Mouse (Mus musculus): ENCODE data around the gene Ptbp1.

- TF ChIP-seq CTCF (IDR thresholded peaks at IDR 0.05; ENCODE audit: insufficient read depth, low read depth, low read length) = no peak
- no peak; the same call in 1 of the 2 replicates for TF ChIP-seq POLR2A (IDR thresholded peaks at IDR 0.05; ENCODE audit: insufficient read depth, low read depth, low read length)
These were observed 744 bp downstream of the Ptbp1 start for GRCm38 (mm10) chr10:79854801-79855541.
